Mouse (Mus musculus): ENCODE data around the gene Herc2.

GRCm38 (mm10) chr7:56202843-56203242 is 152.8 kb downstream of the Herc2 start:
- TF ChIP-seq CTCF (IDR thresholded peaks at IDR 0.05) = no peak
- no peak for TF ChIP-seq POLR2A (IDR thresholded peaks at IDR 0.05; ENCODE audit: insufficient read depth, low read depth, low read length)

All from heart, adult 2 months (tissue).